25 mouse cellular contexts compared by ENCODE assay signal in genomic region chr5:123932927-123933326, GRCm38 (mm10). TPM values are rescaled to one million over a fixed set of nuclear protein-coding genes. Genes with fewer than 3 reads are reported as not detected.
DNase-seq lines count a peak whose midpoint lies in the region; ATAC-seq and TF ChIP-seq lines count a peak whose summit lies in the region.
"Had no signal": no experiment of that assay in that cellular context is flagged by ENCODE, and none has a peak within 500 bp of the region (broad histone marks: within the 10 kb centered on the region; RNA-seq: fewer than 3 reads in every experiment).

No protein-coding gene starts in this region.

- TF ChIP-seq RAD21 in MEL (IDR thresholded peaks at IDR 0.05; ENCODE audit: low read depth, low read length): no peak; the same call in 1 of the 2 replicates

- DNase-seq in hindbrain, postnatal 0 days (ENCODE audit: low spot score): no peak
- no peak for DNase-seq in hindbrain, embryonic 10.5 days (ENCODE audit: low spot score)
- no peak for DNase-seq in liver, embryonic 14.5 days (ENCODE audit: low read depth in 3 of 3, low spot score in 3 of 3)
- DNase-seq in liver (no peak), MEL (ENCODE audit: low read depth, low spot score) (no peak)
- DNase-seq in liver, postnatal 0 days: no peak
- DNase-seq in frontal cortex, postnatal 25 days (ENCODE audit: low spot score in 2 of 2): no peak
- DNase-seq: adrenal gland, postnatal 36 days; B cell, adult 2 months; cerebellum, adult 9-11 months; heart, postnatal 4 days; midbrain, embryonic 14.5 days; right cerebral cortex, postnatal 4 days; thymus, postnatal 25 days had no signal

- peaks cover 17% of the 10 kb centered on the region for H3K79me2 ChIP-seq in MEL (ENCODE audit: control insufficient read depth, insufficient read depth, low read length, poor library complexity)

- peaks cover 4% of the 10 kb centered on the region; the same call in 1 of the 2 replicates for H3K36me3 ChIP-seq in hindbrain, postnatal 0 days (ENCODE audit: insufficient read depth, low read length)
- H3K36me3 ChIP-seq in hindbrain, embryonic 10.5 days: peaks cover 20% of the 10 kb centered on the region
- H3K36me3 ChIP-seq in liver, embryonic 14.5 days (replicated peaks; ENCODE audit: control insufficient read depth, insufficient read depth, low read depth): peaks cover 2% of the 10 kb centered on the region; the same call in 1 of the 2 replicates
- H3K36me3 ChIP-seq in MEL (ENCODE audit: control insufficient read depth in 1 of 2, insufficient read depth in 2 of 2, low read length in 2 of 2): peaks cover 0 to 15% of the 10 kb centered on the region in 2 experiments; a peak in 2 of 4 replicates
- H3K36me3 ChIP-seq in liver, postnatal 0 days (replicated peaks; ENCODE audit: insufficient read depth, low read length): peaks cover 9% of the 10 kb centered on the region

- no peak overlapping the region for H3K4me2 ChIP-seq in hindbrain, postnatal 0 days (ENCODE audit: low read depth, low read length)
- H3K4me2 ChIP-seq in liver, embryonic 14.5 days (ENCODE audit: low read depth): no peak overlapping the region
- H3K4me2 ChIP-seq in liver, postnatal 0 days (ENCODE audit: low read depth, low read length): no peak overlapping the region
- H3K4me2 ChIP-seq: heart, embryonic 15.5 days; hindbrain, embryonic 15.5 days; intestine, embryonic 15.5 days; kidney, embryonic 15.5 days had no signal

- H3K9me3 ChIP-seq in hindbrain, postnatal 0 days (ENCODE audit: low read length): no peaks in the 10 kb centered on the region
- no peaks in the 10 kb centered on the region for H3K9me3 ChIP-seq in hindbrain, embryonic 10.5 days
- H3K9me3 ChIP-seq in liver, embryonic 14.5 days (ENCODE audit: control insufficient read depth, low read length): no peaks in the 10 kb centered on the region
- H3K9me3 ChIP-seq in MEL (replicated peaks; ENCODE audit: insufficient read depth, low read length): no peaks in the 10 kb centered on the region
- no peaks in the 10 kb centered on the region for H3K9me3 ChIP-seq in liver, postnatal 0 days (ENCODE audit: low read length)
- H3K9me3 ChIP-seq: embryonic facial prominence, embryonic 10.5 days; heart, embryonic 15.5 days; hindbrain, embryonic 15.5 days; intestine, embryonic 15.5 days; kidney, embryonic 15.5 days; liver, embryonic 13.5 days; megakaryocyte, embryonic 14.5 days had no signal

- no peak overlapping the region for H3K9ac ChIP-seq in hindbrain, postnatal 0 days (replicated peaks; ENCODE audit: low read length)
- H3K9ac ChIP-seq in liver, embryonic 14.5 days (replicated peaks): no peak overlapping the region
- H3K9ac ChIP-seq in MEL (ENCODE audit: control insufficient read depth, low read depth, low read length, poor library complexity, severe bottlenecking): peak overlapping the region; percentile 84
- H3K9ac ChIP-seq in liver, postnatal 0 days (replicated peaks): no peak overlapping the region
- H3K9ac ChIP-seq: heart, embryonic 15.5 days; hindbrain, embryonic 15.5 days; intestine, embryonic 15.5 days; kidney, embryonic 15.5 days had no signal

- TF ChIP-seq EP300 in liver, embryonic 14.5 days (IDR thresholded peaks at IDR 0.05; ENCODE audit: low read depth): no peak
- TF ChIP-seq EP300 in MEL (IDR thresholded peaks at IDR 0.05; ENCODE audit: low read depth in 1 of 2, low read length in 2 of 2): no peak
- no peak for TF ChIP-seq EP300 in liver, postnatal 0 days (IDR thresholded peaks at IDR 0.05; ENCODE audit: low read depth)

- ATAC-seq in hindbrain, postnatal 0 days: no peak
- no peak for ATAC-seq in liver, embryonic 14.5 days (ENCODE audit: insufficient read depth)
- ATAC-seq in liver, postnatal 0 days: no peak
- ATAC-seq: forebrain, embryonic 16.5 days; intestine, embryonic 15.5 days had no signal

- no peak for TF ChIP-seq POLR2A in MEL (IDR thresholded peaks at IDR 0.05; ENCODE audit: control insufficient read depth in 1 of 2, insufficient read depth in 1 of 2, low read depth in 1 of 2, low read length in 2 of 2, poor library complexity in 1 of 2)

- H3K4me1 ChIP-seq in hindbrain, postnatal 0 days (ENCODE audit: insufficient read depth, low read length): no peaks in the 10 kb centered on the region
- peaks cover 16% of the 10 kb centered on the region; the same call in 1 of the 2 replicates for H3K4me1 ChIP-seq in hindbrain, embryonic 10.5 days (replicated peaks)
- peaks cover 0 to 16% of the 10 kb centered on the region in 2 experiments for H3K4me1 ChIP-seq in liver, embryonic 14.5 days (replicated peaks; ENCODE audit: control insufficient read depth in 2 of 2, insufficient read depth in 2 of 2, low read length in 1 of 2)
- H3K4me1 ChIP-seq in MEL (ENCODE audit: control insufficient read depth in 1 of 2, insufficient read depth in 2 of 2, low read length in 2 of 2): peaks cover 0 to 19% of the 10 kb centered on the region in 2 experiments; a peak in 2 of 4 replicates
- H3K4me1 ChIP-seq in liver, postnatal 0 days (ENCODE audit: insufficient read depth): peaks cover 8% of the 10 kb centered on the region; the same call in 1 of the 2 replicates

- H3K27me3 ChIP-seq in hindbrain, postnatal 0 days (ENCODE audit: insufficient read depth, low read length): no peaks in the 10 kb centered on the region
- H3K27me3 ChIP-seq in hindbrain, embryonic 10.5 days (ENCODE audit: insufficient read depth, poor library complexity, severe bottlenecking): 0 out of 2 replicates have a peak, but pooled peaks cover 2% of the 10 kb centered on the region
- no peaks in the 10 kb centered on the region for H3K27me3 ChIP-seq in liver, embryonic 14.5 days (ENCODE audit: control insufficient read depth, insufficient read depth, low read length)
- H3K27me3 ChIP-seq in MEL (ENCODE audit: control insufficient read depth in 1 of 2, insufficient read depth in 2 of 2, low read length in 2 of 2): no peaks in the 10 kb centered on the region
- no peaks in the 10 kb centered on the region for H3K27me3 ChIP-seq in liver, postnatal 0 days (ENCODE audit: insufficient read depth, low read length)
- H3K27me3 ChIP-seq: CH12.LX; heart, embryonic 15.5 days; hindbrain, embryonic 15.5 days; intestine, embryonic 15.5 days; kidney, embryonic 15.5 days; liver, embryonic 13.5 days had no signal

- no peak overlapping the region for H3K4me3 ChIP-seq in hindbrain, postnatal 0 days (ENCODE audit: low read length)
- H3K4me3 ChIP-seq in hindbrain, embryonic 10.5 days: no peak overlapping the region
- H3K4me3 ChIP-seq in liver, embryonic 14.5 days (ENCODE audit: insufficient read depth in 1 of 2, low read depth in 2 of 2, low read length in 2 of 2): no peak overlapping the region
- no peak overlapping the region for H3K4me3 ChIP-seq in MEL (ENCODE audit: control insufficient read depth in 1 of 2, insufficient read depth in 1 of 2, low read depth in 2 of 2, low read length in 2 of 2)
- H3K4me3 ChIP-seq in liver, postnatal 0 days (ENCODE audit: low read depth, low read length): no peak overlapping the region
- H3K4me3 ChIP-seq: embryonic facial prominence, embryonic 10.5 days; heart, embryonic 15.5 days; hindbrain, embryonic 15.5 days; intestine, embryonic 15.5 days; kidney, embryonic 15.5 days; megakaryocyte, embryonic 14.5 days had no signal

- peak; percentile 21; the same call in 1 of the 2 replicates for TF ChIP-seq CTCF in hindbrain, postnatal 0 days (IDR thresholded peaks at IDR 0.05; ENCODE audit: low read depth)
- peak; percentile 53 for TF ChIP-seq CTCF in liver, embryonic 14.5 days (IDR thresholded peaks at IDR 0.05; ENCODE audit: low read depth)
- peak in 2 of 3 experiments; percentile 44 to 49; a peak in 4 of 6 replicates for TF ChIP-seq CTCF in MEL (IDR thresholded peaks at IDR 0.05 in 2 of 3, conservative IDR thresholded peaks at IDR 0.05 in 1 of 3; ENCODE audit: control insufficient read depth in 1 of 3, insufficient read depth in 1 of 3, low read depth in 2 of 3, low read length in 3 of 3, poor library complexity in 1 of 3, severe bottlenecking in 1 of 3)
- peak; percentile 45 for TF ChIP-seq CTCF in liver, postnatal 0 days (IDR thresholded peaks at IDR 0.05; ENCODE audit: low read depth)

- H3K27ac ChIP-seq in hindbrain, postnatal 0 days: no peak overlapping the region
- no peak overlapping the region for H3K27ac ChIP-seq in hindbrain, embryonic 10.5 days
- H3K27ac ChIP-seq in liver, embryonic 14.5 days: no peak overlapping the region
- H3K27ac ChIP-seq in MEL (ENCODE audit: control insufficient read depth, low read depth, low read length): peak overlapping the region; percentile 99
- H3K27ac ChIP-seq in liver, postnatal 0 days (ENCODE audit: low read depth): no peak overlapping the region
- H3K27ac ChIP-seq: embryonic facial prominence, embryonic 10.5 days; heart, embryonic 15.5 days; hindbrain, embryonic 15.5 days; intestine, embryonic 15.5 days; kidney, embryonic 15.5 days had no signal

RNA-seq across cellular contexts. Expression of gene Ccdc62, which starts 2.4 kb away (rescaled TPM):
- 1.1 and 2.0 TPM in 2 replicates for total RNA-seq in hindbrain, postnatal 0 days (2014; rRNA removed)
- polyA plus RNA-seq in hindbrain, postnatal 0 days (2015; fragmentation: Nextera tagmentation; extraction: Ambion mirVana): 4.8 and 5.5 TPM in 2 replicates
- 5.1 and 6.6 TPM in 2 replicates for polyA plus RNA-seq in hindbrain, embryonic 10.5 days (2016; fragmentation: Nextera tagmentation; extraction: Ambion mirVana)
- 2.0 and 2.7 TPM in 2 replicates for polyA plus RNA-seq in liver, embryonic 14.5 days (2012; rRNA removed)
- polyA plus RNA-seq in liver, embryonic 14.5 days (2014; fragmentation: Nextera tagmentation; extraction: Ambion mirVana): 3.4 and 3.7 TPM in 2 replicates
- 7.5 and 8.5 TPM in 2 replicates for total RNA-seq in MEL (2012; rRNA removed)
- polyA plus RNA-seq in MEL (2012; ENCODE audit: insufficient read depth in 1 of 2, insufficient read length in 2 of 2, low read depth in 1 of 2, low replicate concordance in 2 of 2, missing spikeins in 1 of 2): 10 to 100 TPM in 1 of 2 experiments, not detected in 1; 13.4 TPM
- polyA plus RNA-seq in liver, postnatal 0 days (2015; fragmentation: Nextera tagmentation; extraction: Ambion mirVana): 3.1 and 3.2 TPM in 2 replicates

RNA-seq across cellular contexts. Expression of gene Gm43518, which starts 5.7 kb away (rescaled TPM):
- 0.37 TPM in 1 of 2 replicates, not detected in the other for total RNA-seq in hindbrain, postnatal 0 days (2014; rRNA removed)
- polyA plus RNA-seq in hindbrain, postnatal 0 days (2015; fragmentation: Nextera tagmentation; extraction: Ambion mirVana): 2.2 and 3.2 TPM in 2 replicates
- polyA plus RNA-seq in hindbrain, embryonic 10.5 days (2016; fragmentation: Nextera tagmentation; extraction: Ambion mirVana): 1.9 and 2.7 TPM in 2 replicates
- 0.14 and 0.63 TPM in 2 replicates for polyA plus RNA-seq in liver, embryonic 14.5 days (2012; rRNA removed)
- polyA plus RNA-seq in liver, embryonic 14.5 days (2014; fragmentation: Nextera tagmentation; extraction: Ambion mirVana): 0.60 TPM in 1 of 2 replicates, not detected in the other
- total RNA-seq in MEL (2012; rRNA removed): 1.5 and 2.1 TPM in 2 replicates
- 1 to 10 TPM in 1 of 2 experiments, not detected in 1; 3.6 TPM for polyA plus RNA-seq in MEL (2012; ENCODE audit: insufficient read depth in 1 of 2, insufficient read length in 2 of 2, low read depth in 1 of 2, low replicate concordance in 2 of 2, missing spikeins in 1 of 2)
- polyA plus RNA-seq in liver, postnatal 0 days (2015; fragmentation: Nextera tagmentation; extraction: Ambion mirVana): 0.41 and 0.67 TPM in 2 replicates
- total RNA-seq: CH12.LX had no signal
- polyA plus RNA-seq: large intestine, adult 2 months had no signal

RNA-seq across cellular contexts. Expression of gene Denr, which starts 26.0 kb away (rescaled TPM):
- 12.7 and 16.7 TPM in 2 replicates for total RNA-seq in hindbrain, postnatal 0 days (2014; rRNA removed)
- polyA plus RNA-seq in hindbrain, postnatal 0 days (2015; fragmentation: Nextera tagmentation; extraction: Ambion mirVana): 123 and 136 TPM in 2 replicates
- polyA plus RNA-seq in hindbrain, embryonic 10.5 days (2016; fragmentation: Nextera tagmentation; extraction: Ambion mirVana): 152 and 166 TPM in 2 replicates
- polyA plus RNA-seq in liver, embryonic 14.5 days (2012; rRNA removed): 8.8 and 17.5 TPM in 2 replicates
- 43.0 and 50.0 TPM in 2 replicates for polyA plus RNA-seq in liver, embryonic 14.5 days (2014; fragmentation: Nextera tagmentation; extraction: Ambion mirVana)
- 100 and 109 TPM in 2 replicates for total RNA-seq in MEL (2012; rRNA removed)
- 100 to 1,000 TPM in 1 of 2 experiments, 10 to 100 TPM in 1; 62.4 to 323 TPM for polyA plus RNA-seq in MEL (2012; ENCODE audit: insufficient read depth in 1 of 2, insufficient read length in 2 of 2, low read depth in 1 of 2, low replicate concordance in 2 of 2, missing spikeins in 1 of 2)
- 54.1 and 61.1 TPM in 2 replicates for polyA plus RNA-seq in liver, postnatal 0 days (2015; fragmentation: Nextera tagmentation; extraction: Ambion mirVana)

RNA-seq across cellular contexts. Expression of gene Hip1r, which starts 40.5 kb away (rescaled TPM):
- total RNA-seq in hindbrain, postnatal 0 days (2014; rRNA removed): 46.9 and 65.5 TPM in 2 replicates
- polyA plus RNA-seq in hindbrain, postnatal 0 days (2015; fragmentation: Nextera tagmentation; extraction: Ambion mirVana): 32.6 and 33.9 TPM in 2 replicates
- polyA plus RNA-seq in hindbrain, embryonic 10.5 days (2016; fragmentation: Nextera tagmentation; extraction: Ambion mirVana): 12.2 and 12.5 TPM in 2 replicates
- polyA plus RNA-seq in liver, embryonic 14.5 days (2012; rRNA removed): 6.4 and 7.6 TPM in 2 replicates
- polyA plus RNA-seq in liver, embryonic 14.5 days (2014; fragmentation: Nextera tagmentation; extraction: Ambion mirVana): 6.2 and 7.2 TPM in 2 replicates
- total RNA-seq in MEL (2012; rRNA removed): 14.9 and 16.6 TPM in 2 replicates
- 10 to 100 TPM in 1 of 2 experiments, not detected in 1; 31.6 TPM for polyA plus RNA-seq in MEL (2012; ENCODE audit: insufficient read depth in 1 of 2, insufficient read length in 2 of 2, low read depth in 1 of 2, low replicate concordance in 2 of 2, missing spikeins in 1 of 2)
- 10.1 and 13.5 TPM in 2 replicates for polyA plus RNA-seq in liver, postnatal 0 days (2015; fragmentation: Nextera tagmentation; extraction: Ambion mirVana)

RNA-seq across cellular contexts. Expression of gene Hcar1, which starts 53.1 kb away (rescaled TPM):
- total RNA-seq in hindbrain, postnatal 0 days (2014; rRNA removed): 0.83 and 1.4 TPM in 2 replicates
- polyA plus RNA-seq in hindbrain, postnatal 0 days (2015; fragmentation: Nextera tagmentation; extraction: Ambion mirVana): 0.63 and 0.88 TPM in 2 replicates
- polyA plus RNA-seq in hindbrain, embryonic 10.5 days (2016; fragmentation: Nextera tagmentation; extraction: Ambion mirVana): not detected in 2 replicates
- polyA plus RNA-seq in liver, embryonic 14.5 days (2012; rRNA removed): 0.06 and 0.08 TPM in 2 replicates
- polyA plus RNA-seq in liver, embryonic 14.5 days (2014; fragmentation: Nextera tagmentation; extraction: Ambion mirVana): 0.08 and 0.10 TPM in 2 replicates
- not detected in 2 replicates for total RNA-seq in MEL (2012; rRNA removed)
- not detected for polyA plus RNA-seq in MEL (2012; ENCODE audit: insufficient read depth in 1 of 2, insufficient read length in 2 of 2, low read depth in 1 of 2, low replicate concordance in 2 of 2, missing spikeins in 1 of 2)
- 0.11 and 0.14 TPM in 2 replicates for polyA plus RNA-seq in liver, postnatal 0 days (2015; fragmentation: Nextera tagmentation; extraction: Ambion mirVana)
- total RNA-seq: CH12.LX; common myeloid progenitor, adult 5-6 weeks had no signal
